Mouse (Mus musculus) large intestine, adult 2 months (tissue): ENCODE results near the gene Prex1. TPM values are rescaled to one million over a fixed set of nuclear protein-coding genes. Genes with fewer than 3 reads are reported as not detected.
A peak's percentile ranks its signal among the peaks of the same experiment; 100 is the strongest.

Experiments
- DNase-seq: peaks from one replicate; pipeline ENCODE4 v3.0.0-alpha.2; 2012; ENCODE audit warnings: low read depth, low spot score
- WGBS: fragments of 180-500 bp; shearing (Covaris S2); methylation state at CpG from one replicate; pipeline ENCODE4 v1.1.7; 2018; 5-methylcytosine and 5-hydroxymethylcytosine counted together
- polyA plus RNA-seq: library from polyadenylated mRNA; depleted of rRNA; stranded (reverse); fragments of >200 nt; gene quantifications from 2 replicates; pipeline ENCODE4 v1.2.3, GENCODE M21; 2012

The Prex1 gene
- polyA plus RNA-seq, 1 experiment: 12.6 TPM

DNA sequence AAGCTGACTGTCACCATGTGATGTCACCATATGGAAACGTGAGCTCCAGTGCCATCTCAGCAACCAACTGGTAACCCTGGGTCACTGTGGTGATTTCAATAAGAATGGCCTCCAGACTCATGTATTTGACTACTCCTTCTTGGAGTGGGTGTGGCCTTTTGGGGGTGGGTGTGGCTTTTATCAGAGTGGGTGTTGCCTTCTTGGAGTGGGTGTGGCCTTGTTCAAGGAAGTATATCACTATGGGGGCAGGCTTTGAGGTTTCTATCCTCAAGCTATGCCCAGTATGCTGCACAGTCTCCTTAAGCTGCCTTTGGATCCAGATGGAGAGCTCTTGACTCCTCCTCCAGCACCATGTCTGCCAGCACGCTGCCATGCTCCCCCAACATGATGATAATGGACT lies 19.0 kb downstream of the Prex1 start:
- DNase-seq: no peak
- 91% methylated on average over 2 of the region's 2 CpGs for WGBS

DNA sequence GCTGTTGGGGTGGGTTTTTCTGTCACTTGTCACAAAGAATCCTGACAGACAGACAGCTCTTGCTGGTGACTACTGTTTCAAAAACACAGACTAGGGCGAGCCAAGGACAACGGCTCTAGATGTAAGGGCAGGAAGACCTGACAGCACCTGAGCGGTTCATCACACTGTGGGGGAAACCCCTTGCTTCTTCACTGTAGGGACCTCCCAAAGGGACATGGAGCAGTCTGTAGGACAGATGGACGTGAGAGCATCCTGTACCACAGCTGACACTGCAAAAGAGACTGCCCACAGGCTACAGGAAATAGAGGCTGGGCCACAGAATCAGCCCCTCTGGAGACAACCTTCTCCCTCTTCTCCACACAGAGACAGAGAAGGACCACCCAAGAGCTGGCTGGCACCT lies 20.2 kb downstream of the Prex1 start:
- WGBS: 75% methylated on average over 4 of the region's 4 CpGs
- DNase-seq: no peak

DNA sequence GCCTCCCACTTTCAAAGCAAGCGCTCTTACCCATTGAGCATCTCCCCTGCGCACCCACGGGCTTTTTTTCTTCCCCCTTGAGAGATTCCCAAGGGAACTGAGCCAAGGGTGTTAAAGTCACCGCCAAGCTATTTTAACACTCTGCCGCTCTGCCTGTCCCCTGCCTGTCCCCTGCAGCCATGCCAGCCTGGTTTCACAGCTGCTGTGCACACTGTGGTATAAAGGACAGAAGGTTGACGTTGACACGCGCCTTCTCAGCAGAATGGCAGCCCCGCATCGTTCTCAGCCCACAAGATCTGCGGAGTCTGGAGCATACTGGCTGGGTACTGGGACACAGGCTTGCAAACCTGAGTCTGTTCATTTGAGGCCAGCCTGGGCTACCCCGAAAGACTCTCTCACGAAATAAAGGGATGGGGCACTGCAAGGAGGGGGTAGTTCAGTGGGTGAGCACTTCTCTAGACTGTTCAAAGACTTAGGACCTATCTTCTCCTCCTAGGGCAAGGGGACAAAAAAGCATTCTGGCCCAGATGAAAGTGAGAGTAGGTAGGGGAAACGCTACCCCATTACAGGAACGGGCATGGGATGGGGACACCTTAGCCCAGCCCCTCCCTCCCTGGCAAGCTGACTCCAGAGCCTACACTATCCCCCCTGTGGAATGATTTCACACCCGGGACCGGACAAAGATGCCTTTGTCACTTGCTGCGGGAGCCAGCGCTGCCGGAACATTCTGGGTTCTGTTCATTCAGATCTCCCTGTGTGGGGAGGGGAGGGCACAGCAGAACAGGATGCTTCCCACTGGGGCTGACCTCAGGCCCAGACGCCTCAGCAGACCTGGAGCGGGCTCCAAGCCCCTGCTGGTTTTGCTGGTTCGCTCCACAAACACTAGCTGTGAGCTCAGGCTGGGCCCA lies 21.8 kb downstream of the Prex1 start:
- 77% methylated on average over 23 of the region's 23 CpGs for WGBS

GRCm38 (mm10) chr2:166686917-166687316 lies 26.7 kb downstream of the Prex1 start:
- no peak for DNase-seq

More for the DNA sequence above, 21.8 kb downstream of the Prex1 start:
- DNase-seq: no peak

GRCm38 (mm10) chr2:166685824-166686223 lies 27.8 kb downstream of the Prex1 start:
- DNase-seq: no peak
- WGBS: 69% methylated on average over 8 of the region's 8 CpGs

More at GRCm38 (mm10) chr2:166686917-166687316, 26.7 kb downstream of the Prex1 start:
- 32% methylated on average over 6 of the region's 6 CpGs for WGBS

DNA sequence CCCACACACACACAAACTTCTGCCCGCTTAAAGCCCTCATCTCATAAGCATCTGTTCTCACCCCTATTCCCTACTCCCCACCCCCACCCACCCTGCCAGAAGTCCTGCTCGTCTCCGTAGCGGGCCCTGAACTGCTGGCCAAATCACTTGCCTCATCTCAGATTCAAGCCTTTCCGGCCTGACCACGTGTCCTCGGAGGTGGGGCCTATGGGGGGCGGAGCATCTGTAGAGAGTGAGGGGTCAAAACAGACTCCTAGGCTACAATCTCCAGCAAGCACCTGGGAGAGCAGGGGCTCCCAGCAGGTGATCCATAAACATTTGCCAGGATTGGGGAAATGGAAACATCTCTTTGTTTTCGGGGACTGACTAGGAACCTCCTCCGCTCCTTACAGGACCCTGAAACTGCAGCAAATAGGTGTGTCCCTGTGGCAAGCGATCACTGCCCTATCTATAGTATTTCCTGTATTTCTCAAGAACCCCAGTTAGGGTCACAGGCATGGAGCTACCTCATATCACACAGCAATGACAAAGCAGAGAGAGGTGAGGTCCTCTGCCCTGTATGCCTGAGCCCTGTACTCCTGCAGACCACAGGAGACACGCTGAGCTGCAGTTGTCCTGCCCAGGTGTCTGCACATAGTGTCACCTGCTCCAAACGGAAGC lies 29.6 kb downstream of the Prex1 start:
- 24% methylated on average over 13 of the region's 13 CpGs for WGBS
- DNase-seq: no peak

- no peak for DNase-seq
- 71% methylated on average over 4 of the region's 4 CpGs for WGBS
These were observed 30.8 kb downstream of the Prex1 start for GRCm38 (mm10) chr2:166682866-166683265.

GRCm38 (mm10) chr2:166678959-166679759 lies 34.5 kb downstream of the Prex1 start:
- no peak for DNase-seq
- WGBS: 65% methylated on average over 13 of the region's 13 CpGs

- no peak for DNase-seq
- 85% methylated on average over 11 of the region's 11 CpGs for WGBS
These were observed 36.7 kb downstream of the Prex1 start for GRCm38 (mm10) chr2:166676933-166677332.

DNA sequence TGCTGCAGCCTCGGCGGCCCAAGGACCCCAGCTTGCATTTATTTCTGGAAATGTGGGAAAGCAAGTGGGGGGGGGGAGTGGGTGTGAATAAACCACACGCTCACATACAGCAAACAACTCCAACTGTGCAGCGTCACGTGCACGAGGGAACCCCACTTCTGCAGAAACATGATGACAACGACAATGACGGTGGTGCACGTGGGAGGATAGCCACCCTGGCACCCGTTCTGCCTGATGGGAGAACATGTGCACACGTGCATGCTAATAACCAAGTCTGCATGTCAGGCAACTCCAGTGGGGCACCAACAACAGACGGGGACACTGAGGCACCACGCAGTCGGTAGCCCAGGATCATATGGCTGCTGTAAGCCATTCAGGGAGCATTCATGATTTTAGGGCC lies 37.1 kb downstream of the Prex1 start:
- 89% methylated on average over 14 of the region's 14 CpGs for WGBS
- DNase-seq: no peak

DNA sequence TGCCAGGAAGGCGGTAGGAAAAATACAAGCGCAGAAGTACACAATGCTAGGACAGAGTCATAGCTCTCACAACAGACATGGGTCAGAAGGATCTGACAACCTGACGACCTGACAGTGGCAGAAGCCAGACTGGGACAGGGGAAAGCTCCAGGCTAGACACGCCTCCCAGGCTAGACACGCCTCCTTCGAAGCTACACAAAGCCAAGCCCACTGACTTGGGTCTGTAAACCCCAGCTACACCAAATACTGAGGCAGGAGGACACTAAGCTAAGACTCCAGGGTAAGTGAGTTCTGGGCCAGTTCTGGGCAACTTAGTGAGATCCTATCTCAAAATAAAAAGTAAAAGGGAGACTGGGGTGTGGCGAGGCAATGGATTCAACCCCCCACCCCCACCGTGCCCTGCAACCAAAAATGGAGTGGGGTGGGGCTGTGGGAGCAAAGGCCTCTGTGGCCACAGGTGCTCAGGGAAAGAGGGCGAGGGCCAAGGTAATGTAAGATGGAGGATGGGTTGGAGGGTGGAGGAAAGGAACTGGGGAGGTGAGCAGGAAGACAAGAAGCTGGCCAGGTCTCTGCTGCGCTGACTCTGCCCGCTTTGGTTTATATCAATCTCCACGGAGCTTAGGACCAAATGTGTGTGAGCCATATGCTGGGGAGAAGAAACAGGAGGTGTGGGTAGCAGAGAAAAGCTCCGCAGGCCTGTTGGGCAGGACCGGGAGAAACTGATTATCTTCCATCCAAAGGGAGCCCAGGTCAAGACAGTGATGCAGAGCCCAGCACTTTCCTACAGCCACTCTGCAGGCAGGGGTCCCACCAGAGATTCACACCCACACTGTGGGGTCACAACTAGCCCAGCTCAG lies 37.8 kb downstream of the Prex1 start:
- DNase-seq: peak; percentile 14

DNA sequence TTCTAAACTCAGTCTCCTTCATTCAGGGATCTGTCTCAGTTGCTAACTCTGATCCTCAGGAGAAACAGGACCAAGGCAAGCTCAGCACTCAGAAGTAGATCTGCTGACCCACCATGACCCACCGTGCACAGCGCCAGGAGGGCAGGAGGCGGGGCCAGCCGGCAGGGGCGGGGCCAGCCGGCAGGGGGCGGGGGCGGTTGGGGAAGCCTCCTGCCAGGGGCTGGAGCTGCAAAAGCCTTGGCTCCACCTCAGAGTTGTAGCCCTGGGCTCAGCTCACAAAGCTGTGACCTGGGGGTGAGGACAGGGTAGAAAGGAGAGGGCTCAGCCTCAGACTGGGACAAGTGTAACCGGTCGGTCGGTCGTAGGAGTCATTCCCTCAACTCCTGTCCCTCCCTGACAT lies 38.9 kb downstream of the Prex1 start:
- WGBS: 17% methylated on average over 12 of the region's 12 CpGs
- DNase-seq: no peak

More for the DNA sequence above, 37.8 kb downstream of the Prex1 start:
- WGBS: 29% methylated on average over 14 of the region's 14 CpGs

DNA sequence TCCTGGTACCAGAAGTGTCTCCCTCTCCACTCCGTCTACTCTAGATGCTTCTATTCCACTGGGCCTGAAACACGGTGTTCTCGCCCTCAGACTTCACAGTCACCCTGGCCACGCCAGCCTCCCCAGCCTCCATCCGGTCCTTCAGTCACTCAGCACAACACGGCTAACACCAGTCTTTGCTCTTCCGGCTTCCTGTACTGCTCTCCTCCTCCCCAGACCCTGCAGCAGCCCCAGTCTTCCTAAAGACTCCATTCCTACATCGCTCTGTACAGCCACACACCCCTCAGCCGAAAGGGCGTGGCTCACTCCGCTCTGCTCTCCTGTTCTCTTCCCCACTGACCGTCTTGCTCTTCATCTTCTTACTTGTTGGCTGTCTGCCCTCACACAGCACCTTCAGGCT lies 39.7 kb downstream of the Prex1 start:
- WGBS: 68% methylated on average over 12 of the region's 12 CpGs

GRCm38 (mm10) chr2:166672171-166672965 lies 41.3 kb downstream of the Prex1 start:
- WGBS: 83% methylated on average over 14 of the region's 14 CpGs
- DNase-seq: no peak

More for the DNA sequence above, 39.7 kb downstream of the Prex1 start:
- no peak for DNase-seq

GRCm38 (mm10) chr2:166671614-166672013 lies 42.0 kb downstream of the Prex1 start:
- 92% methylated on average over 14 of the region's 14 CpGs for WGBS
- no peak for DNase-seq

- 54% methylated on average over 8 of the region's 8 CpGs for WGBS
- no peak for DNase-seq
These were observed 42.6 kb downstream of the Prex1 start for GRCm38 (mm10) chr2:166671019-166671418.

DNA sequence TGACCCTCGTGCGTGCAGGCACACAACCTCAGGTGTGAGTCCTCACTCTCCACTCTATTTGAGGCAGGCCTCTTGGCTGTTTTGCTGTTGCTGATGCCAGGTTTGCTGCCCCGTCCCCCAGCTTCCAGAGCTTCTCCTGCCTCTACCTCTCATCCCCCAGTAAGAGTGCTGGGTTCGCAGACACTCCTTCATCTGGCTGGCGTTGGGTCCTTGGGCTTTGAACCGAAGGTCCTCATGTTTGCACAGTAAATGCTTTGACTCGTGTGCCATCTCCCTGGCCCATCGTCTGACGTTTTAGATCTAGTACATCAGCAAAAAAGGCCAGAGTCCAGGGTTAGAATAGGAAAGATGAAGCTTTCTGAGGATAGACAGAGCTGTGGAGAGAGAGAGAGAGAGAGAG lies 43.7 kb downstream of the Prex1 start:
- no peak for DNase-seq
- 43% methylated on average over 9 of the region's 9 CpGs for WGBS
